Mouse (Mus musculus): ENCODE measurements around the gene Tgm6. TPM values are rescaled to one million over a fixed set of nuclear protein-coding genes. Genes with fewer than 3 reads are reported as not detected.

Tgm6 gene
- polyA plus RNA-seq, 1 experiment from 2014 or later = not detected

Other genes starting within 250 kb of the Tgm6 start
- gene Tgm3, start 100.1 kb upstream of the Tgm6 start, polyA plus RNA-seq (2015; fragmentation: Nextera tagmentation; extraction: Ambion mirVana) = not detected in 2 replicates
- gene Snrpb, start 67.0 kb downstream of the Tgm6 start, polyA plus RNA-seq (2015; fragmentation: Nextera tagmentation; extraction: Ambion mirVana) = 609 TPM in 2 replicates
- not detected in 2 replicates for gene Tmc2, start 82.8 kb downstream of the Tgm6 start, polyA plus RNA-seq (2015; fragmentation: Nextera tagmentation; extraction: Ambion mirVana)
- 216 and 233 TPM in 2 replicates for gene Nop56, start 162.0 kb downstream of the Tgm6 start, polyA plus RNA-seq (2015; fragmentation: Nextera tagmentation; extraction: Ambion mirVana)
- gene Idh3b, start 172.1 kb downstream of the Tgm6 start, polyA plus RNA-seq (2015; fragmentation: Nextera tagmentation; extraction: Ambion mirVana) = 152 and 161 TPM in 2 replicates
- gene Ebf4, start 182.8 kb downstream of the Tgm6 start, polyA plus RNA-seq (2015; fragmentation: Nextera tagmentation; extraction: Ambion mirVana) = 0.96 and 0.97 TPM in 2 replicates